Mouse (Mus musculus) liver, postnatal 0 days (tissue): Measurements from ENCODE around the gene Dbil5. TPM values are rescaled to one million over a fixed set of nuclear protein-coding genes. Genes with fewer than 3 reads are reported as not detected.

Source experiments
- ATAC-seq: fragments of 200-750 bp; cut with Nextera tagmentation; 2 replicates; pipeline ENCODE4 v1.8.0; 2017; ENCODE audit warnings: mild to moderate bottlenecking, moderate library complexity
- DNase-seq: peaks from one replicate; pipeline ENCODE4 v3.0.0-alpha.2; 2016
- H3K27ac ChIP-seq: fragments of 300-500 bp; sonication (generic); 2 replicates; pipeline ENCODE4 v1.5.1; 2014; ENCODE audit warnings: antibody characterized with exemption, moderate library complexity, mild to moderate bottlenecking, low read depth
- H3K27me3 ChIP-seq: fragments of 300-500 bp; sonication (generic); 2 replicates; pipeline ENCODE4 v1.6.1; 2014; ENCODE audit warnings: low read length, control low read depth, mixed read lengths; ENCODE audit not compliant: insufficient read depth
- H3K36me3 ChIP-seq: fragments of 300-500 bp; sonication (generic); replicated peaks from 2 replicates; pipeline ENCODE4 v1.6.1; 2014; ENCODE audit warnings: mild to moderate bottlenecking, control low read depth, low read length, moderate library complexity, mixed read lengths; ENCODE audit not compliant: insufficient read depth
- H3K4me1 ChIP-seq: fragments of 300-500 bp; sonication (generic); 2 replicates; pipeline ENCODE4 v1.6.1; 2014; ENCODE audit warnings: antibody characterized with exemption, mild to moderate bottlenecking, control low read depth; ENCODE audit not compliant: insufficient read depth
- H3K4me2 ChIP-seq: fragments of 300-500 bp; sonication (generic); 2 replicates; pipeline ENCODE4 v1.6.1; 2014; ENCODE audit warnings: low read depth, mild to moderate bottlenecking, low read length, moderate library complexity, mixed read lengths
- H3K4me3 ChIP-seq: fragments of 300-500 bp; sonication (generic); 2 replicates; pipeline ENCODE4 v1.5.1; 2014; ENCODE audit warnings: low read depth, low read length
- H3K9ac ChIP-seq: fragments of 300-500 bp; sonication (generic); replicated peaks from 2 replicates; pipeline ENCODE4 v1.6.1; 2014; ENCODE audit warnings: mild to moderate bottlenecking, moderate library complexity
- H3K9me3 ChIP-seq: fragments of 300-500 bp; sonication (generic); 2 replicates; pipeline ENCODE4 v1.6.1; 2016; ENCODE audit warnings: mild to moderate bottlenecking, control low read depth, low read length, mixed read lengths
- CTCF ChIP-seq: sonication (generic); IDR thresholded peaks from 2 replicates; pipeline ENCODE4 v1.5.1; 2016; ENCODE audit warnings: antibody characterized with exemption, low read depth
- EP300 ChIP-seq: IDR thresholded peaks from 2 replicates; pipeline ENCODE4 v1.6.1; 2016; ENCODE audit warnings: antibody characterized with exemption, low read depth, mild to moderate bottlenecking
- WGBS: fragments of 180-500 bp; shearing (Covaris S2); extraction: QIAGEN DNeasy Blood & Tissue Kit; methylation state at CpG from one replicate; pipeline ENCODE4 v1.1.7; 2014; ENCODE audit not compliant: insufficient replicate concordance; 5-methylcytosine and 5-hydroxymethylcytosine counted together
- polyA plus RNA-seq: library from polyadenylated mRNA; unstranded; fragments of >200 nt; fragmentation: Nextera tagmentation; extraction: Ambion mirVana; gene quantifications from 2 replicates; pipeline ENCODE4 v1.2.1, GENCODE M21; 2015

Dbil5 gene
- polyA plus RNA-seq, 1 experiment from 2014 or later: 0.73 TPM

- Histone ChIP-seq H3K4me2 (no peak overlapping the region), H3K4me1 (no peaks in the 10 kb centered on the region), H3K4me3 (no peak overlapping the region), H3K27ac (no peak overlapping the region), H3K9me3 (no peaks in the 10 kb centered on the region), H3K36me3 (peaks cover 10% of the 10 kb centered on the region), H3K27me3 (no peaks in the 10 kb centered on the region), H3K9ac (no peak overlapping the region)
- no peak for ATAC-seq
- no peak for TF ChIP-seq EP300
- DNase-seq: no peak
- WGBS: 76% methylated on average over 5 of the region's 5 CpGs
These were observed 7.2 kb downstream of the Dbil5 start for GRCm38 (mm10) chr11:76224631-76225030.

DNA sequence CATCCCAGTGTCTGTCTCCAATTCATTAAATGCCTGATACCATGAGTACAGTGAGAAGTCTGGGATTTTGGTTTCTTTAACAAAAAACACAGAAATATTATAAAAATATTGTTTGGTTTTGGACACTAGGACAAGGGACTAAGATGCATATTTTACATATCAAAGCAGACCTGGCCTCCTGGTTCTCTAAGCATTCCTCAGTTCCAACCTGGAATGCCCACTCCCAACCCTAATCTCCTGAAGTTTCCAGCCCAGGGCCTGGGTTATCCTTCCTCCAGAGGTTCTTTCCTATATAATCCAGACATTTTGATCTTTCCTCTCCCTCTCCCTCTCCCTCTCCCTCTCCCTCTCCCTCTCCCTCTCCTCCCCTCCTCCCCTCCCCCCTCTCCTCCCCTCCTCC lies 7.6 kb downstream of the Dbil5 start:
- H3K27ac ChIP-seq: no peak overlapping the region
- no peak for ATAC-seq
- no peaks in the 10 kb centered on the region for H3K4me1 ChIP-seq
- DNase-seq: no peak
- no peaks in the 10 kb centered on the region for H3K9me3 ChIP-seq
- TF ChIP-seq EP300 (no peak), CTCF (no peak)
- no peak overlapping the region for H3K4me3 ChIP-seq
- peaks cover 10% of the 10 kb centered on the region for H3K36me3 ChIP-seq
- H3K27me3 ChIP-seq: no peaks in the 10 kb centered on the region
- no peak overlapping the region for H3K9ac ChIP-seq
- no peak overlapping the region for H3K4me2 ChIP-seq

DNA sequence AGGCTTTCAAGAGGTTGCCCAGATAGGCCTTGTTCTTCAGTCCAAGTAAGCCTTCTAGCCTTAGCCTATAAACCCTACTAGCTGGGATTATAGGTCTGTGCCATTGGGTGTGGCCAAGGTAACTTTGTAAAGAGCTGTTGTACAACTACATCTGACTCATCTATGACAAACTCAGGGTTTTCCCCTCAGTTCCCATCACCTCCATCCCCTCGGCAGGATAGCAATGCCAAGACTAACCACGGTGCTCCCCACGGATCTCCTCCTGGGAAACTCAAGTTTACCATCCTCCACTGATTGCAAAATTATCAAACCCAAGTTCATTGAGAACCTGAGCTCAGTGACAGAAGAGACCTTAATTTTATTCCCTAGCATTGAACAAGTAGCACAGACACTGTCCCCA lies 18.7 kb downstream of the Dbil5 start:
- no peak overlapping the region for H3K4me3 ChIP-seq
- H3K9ac ChIP-seq: no peak overlapping the region
- H3K36me3 ChIP-seq: peaks cover 44% of the 10 kb centered on the region
- ATAC-seq (no peak), DNase-seq (no peak)
- H3K27me3 ChIP-seq: no peaks in the 10 kb centered on the region
- WGBS: 85% methylated on average over 3 of the region's 3 CpGs
- no peak overlapping the region for H3K4me2 ChIP-seq
- H3K9me3 ChIP-seq: no peaks in the 10 kb centered on the region
- no peaks in the 10 kb centered on the region for H3K4me1 ChIP-seq
- no peak overlapping the region for H3K27ac ChIP-seq
- TF ChIP-seq EP300: no peak
- TF ChIP-seq CTCF: no peak

GRCm38 (mm10) chr11:76239750-76240149 lies 22.3 kb downstream of the Dbil5 start:
- 82% methylated on average over 2 of the region's 2 CpGs for WGBS
- Histone ChIP-seq H3K4me1 (peaks cover 10% of the 10 kb centered on the region), H3K27ac (no peak overlapping the region), H3K9ac (no peak overlapping the region), H3K9me3 (no peaks in the 10 kb centered on the region), H3K36me3 (peaks cover 18% of the 10 kb centered on the region), H3K27me3 (no peaks in the 10 kb centered on the region), H3K4me3 (no peak overlapping the region), H3K4me2 (no peak overlapping the region)
- ATAC-seq: no peak
- TF ChIP-seq CTCF (no peak), EP300 (no peak)
- no peak for DNase-seq

DNA sequence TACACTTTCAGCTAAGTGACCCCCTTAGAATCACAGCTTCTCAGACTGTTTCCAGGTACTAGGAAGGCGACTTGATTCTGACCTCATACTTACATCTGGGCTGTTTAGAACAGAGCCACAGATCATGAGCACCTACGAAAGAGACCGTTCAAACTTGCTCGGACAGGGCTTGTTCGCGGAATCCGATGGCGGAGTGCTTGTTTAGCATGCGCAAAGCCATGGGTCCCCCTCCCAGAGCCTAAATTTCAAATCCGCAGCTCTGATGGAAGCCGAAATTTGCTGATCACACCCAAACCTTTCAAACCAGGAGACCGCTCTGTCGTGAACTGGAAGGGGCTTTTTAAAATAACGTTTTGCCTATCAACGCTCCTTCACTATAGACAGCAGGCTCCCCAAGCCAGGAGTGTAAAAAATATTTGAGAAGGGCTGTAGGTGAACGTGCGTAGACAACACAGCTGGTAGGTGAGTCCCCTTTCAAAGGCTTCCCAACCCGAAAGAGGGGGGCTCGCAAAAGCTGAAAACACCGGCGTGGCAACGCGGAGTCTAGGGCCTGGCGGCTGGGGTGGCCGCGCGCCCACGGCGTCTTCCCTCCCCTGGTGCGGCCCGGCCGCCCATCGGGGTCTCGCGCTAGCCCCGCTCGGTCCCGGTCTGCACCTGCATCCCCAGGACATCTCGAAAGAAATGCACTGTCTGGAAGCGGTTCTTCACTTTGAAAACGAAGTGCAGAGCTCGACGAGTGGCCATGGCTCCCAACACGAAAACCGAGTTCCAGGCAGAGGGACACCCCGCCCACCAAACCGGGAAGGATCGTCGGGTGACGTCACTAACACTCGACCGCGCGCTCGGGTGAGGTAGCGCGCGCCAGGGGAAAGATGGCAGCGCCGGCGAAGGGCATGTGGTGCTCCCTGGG lies 25.7 kb downstream of the Dbil5 start, which contains the start of the genes Mrm3 and Glod4:
Gene Mrm3, plus strand, starts transcription at position 815 of the 910 bp plus-strand sequence.
Gene Glod4, minus strand, starts transcription at position 825 of the 910 bp plus-strand sequence.
- Histone ChIP-seq H3K9me3 (no peaks in the 10 kb centered on the region), H3K4me2 (peak within 1 kb of the TSS; percentile 90), H3K4me3 (peak within 1 kb of the TSS; percentile 75), H3K9ac (peak within 1 kb of the TSS; percentile 84), H3K27me3 (no peaks in the 10 kb centered on the region), H3K4me1 (peaks cover 10% of the 10 kb centered on the region), H3K36me3 (peaks cover 13% of the 10 kb centered on the region; the same call in 1 of the 2 replicates), H3K27ac (peak within 1 kb of the TSS; percentile 35; the same call in 1 of the 2 replicates)
- no peak for TF ChIP-seq EP300
- DNase-seq (peak; percentile 94), ATAC-seq (peak; percentile 96)
- WGBS: under 1% methylated on average over 61 of the region's 61 CpGs

- Histone ChIP-seq H3K9ac (peak overlapping the region; percentile 84), H3K27ac (peak overlapping the region; percentile 35; the same call in 1 of the 2 replicates), H3K9me3 (no peaks in the 10 kb centered on the region), H3K4me3 (peak overlapping the region; percentile 75), H3K36me3 (peaks cover 9% of the 10 kb centered on the region; the same call in 1 of the 2 replicates), H3K27me3 (no peaks in the 10 kb centered on the region), H3K4me1 (peaks cover 10% of the 10 kb centered on the region), H3K4me2 (peak overlapping the region; percentile 90)
- no peak for TF ChIP-seq EP300
- TF ChIP-seq CTCF: no peak
- DNase-seq (no peak), ATAC-seq (peak; percentile 62)
- 3% methylated on average over 34 of the region's 34 CpGs for WGBS
These were observed 26.6 kb downstream of the Dbil5 start for GRCm38 (mm10) chr11:76243811-76244546.
